Mouse (Mus musculus) liver, adult 2 months (tissue): ENCODE measurements around the gene Tex28. TPM values are rescaled to one million over a fixed set of nuclear protein-coding genes. Genes with fewer than 3 reads are reported as not detected.
"Not testable (repeated sequence)": the region's sequence is repeated elsewhere in the genome, so short reads cannot be mapped to it uniquely, and the experiment has no call there.

Experiments
- DNase-seq: peaks from one replicate; pipeline ENCODE4 v3.0.0-alpha.2; 2011; ENCODE audit warnings: low read depth, low spot score; ENCODE audit errors: extremely low read depth
- H3K27ac ChIP-seq: fragments of 200-500 bp; replicated peaks from 2 replicates; pipeline ENCODE4 v1.5.1; 2012; ENCODE audit warnings: low read depth, mild to moderate bottlenecking, control low read depth, inconsistent platforms, low read length; ENCODE audit not compliant: insufficient read depth
- H3K27me3 ChIP-seq: fragments of 200-500 bp; 2 replicates; pipeline ENCODE4 v1.6.1; 2012; ENCODE audit warnings: mild to moderate bottlenecking, moderate library complexity, low read length, inconsistent platforms; ENCODE audit not compliant: control insufficient read depth, insufficient read depth
- H3K36me3 ChIP-seq: fragments of 200-500 bp; 2 replicates; pipeline ENCODE4 v1.6.1; 2012; ENCODE audit warnings: low read length, inconsistent platforms; ENCODE audit not compliant: control insufficient read depth, insufficient read depth
- H3K4me1 ChIP-seq: fragments of 200-500 bp; 2 replicates; pipeline ENCODE4 v1.6.1; 2011; ENCODE audit warnings: low read length; ENCODE audit not compliant: control insufficient read depth, insufficient read depth
- H3K4me3 ChIP-seq: fragments of 200-500 bp; 2 replicates; pipeline ENCODE4 v1.5.1; 2011; ENCODE audit warnings: low read depth, mild to moderate bottlenecking, control low read depth, low read length, moderate library complexity; ENCODE audit not compliant: insufficient read depth
- H3K79me2 ChIP-seq: fragments of 200-500 bp; 2 replicates; pipeline ENCODE4 v1.6.1; 2012; ENCODE audit warnings: inconsistent platforms, mild to moderate bottlenecking, low read length, moderate library complexity; ENCODE audit not compliant: control insufficient read depth, insufficient read depth
- H3K9ac ChIP-seq: fragments of 200-500 bp; 2 replicates; pipeline ENCODE4 v1.6.1; 2012; ENCODE audit warnings: low read depth, mild to moderate bottlenecking, control low read depth, inconsistent platforms, low read length
- CTCF ChIP-seq: fragments of 200-500 bp; IDR thresholded peaks from 2 replicates; pipeline ENCODE4 v1.5.1; 2011; ENCODE audit warnings: low read depth, low read length, control low read depth
- POLR2A ChIP-seq: fragments of 200-500 bp; IDR thresholded peaks from 2 replicates; pipeline ENCODE4 v1.6.1; 2011; ENCODE audit warnings: low read length, control low read depth; ENCODE audit not compliant: insufficient read depth; ENCODE audit errors: extremely low read depth
- WGBS: fragments of 180-500 bp; shearing (Covaris S2); methylation state at CpG from one replicate; pipeline ENCODE4 v1.1.7; 2018; 5-methylcytosine and 5-hydroxymethylcytosine counted together
- polyA plus RNA-seq: library from polyadenylated mRNA; depleted of rRNA; stranded (reverse); fragments of >200 nt; gene quantifications from 2 replicates; pipeline ENCODE4 v1.2.3, GENCODE M21; 2012; rRNA removed
- total RNA-seq: library from RNA; depleted of rRNA; stranded (reverse); fragments of >200 nt; gene quantifications from 2 replicates; pipeline ENCODE4 v1.2.3, GENCODE M21; 2014; rRNA removed

Gene Tex28
- total RNA-seq = not detected in 2 replicates
- polyA plus RNA-seq = not detected in 2 replicates

- Histone ChIP-seq H3K36me3 (no peaks in the 10 kb centered on the region), H3K79me2 (no peaks in the 10 kb centered on the region), H3K27ac (no peak within 1 kb of the TSS), H3K9ac (no peak within 1 kb of the TSS), H3K4me3 (no peak within 1 kb of the TSS), H3K4me1 (no peaks in the 10 kb centered on the region), H3K27me3 (no peaks in the 10 kb centered on the region)
- TF ChIP-seq POLR2A = no peak
- no peak for TF ChIP-seq CTCF
- no peak for DNase-seq
- WGBS = 83% methylated on average over 1 of the region's 1 CpGs
Observed at GRCm38 (mm10) chrX:74167738-74168137, at the start of gene Tex28. Tex28 (minus strand) TSS chrX:74167838.

- Histone ChIP-seq H3K9ac (no peak overlapping the region), H3K27me3 (no peaks in the 10 kb centered on the region), H3K27ac (no peak overlapping the region), H3K4me1 (no peaks in the 10 kb centered on the region), H3K36me3 (no peaks in the 10 kb centered on the region), H3K79me2 (no peaks in the 10 kb centered on the region), H3K4me3 (no peak overlapping the region)
- 78% methylated on average over 2 of the region's 2 CpGs for WGBS
- DNase-seq = no peak
- TF ChIP-seq CTCF (no peak), POLR2A (no peak)
Observed at GRCm38 (mm10) chrX:74203556-74203955, 35.9 kb upstream of the Tex28 start.

- TF ChIP-seq POLR2A (no peak), CTCF (no peak)
- Histone ChIP-seq H3K36me3 (no peaks in the 10 kb centered on the region), H3K27ac (no peak within 1 kb of the TSS), H3K9ac (no peak within 1 kb of the TSS), H3K4me3 (no peak within 1 kb of the TSS), H3K27me3 (no peaks in the 10 kb centered on the region), H3K4me1 (no peaks in the 10 kb centered on the region), H3K79me2 (no peaks in the 10 kb centered on the region)
- WGBS = 89% methylated on average over 17 of the region's 17 CpGs
- DNase-seq = no peak
Observed at GRCm38 (mm10) chrX:74176959-74177358, 9.3 kb upstream of the Tex28 start, which contains the start of gene Tktl1. Tktl1 (plus strand) TSS chrX:74177259.

- not testable (repeated sequence) for DNase-seq, H3K4me3 ChIP-seq, H3K36me3 ChIP-seq, H3K4me1 ChIP-seq, H3K27ac ChIP-seq, H3K9ac ChIP-seq, H3K79me2 ChIP-seq, H3K27me3 ChIP-seq
- 13% methylated on average over 1 of the region's 1 CpGs for WGBS
Observed at GRCm38 (mm10) chrX:74135263-74135662, 32.4 kb downstream of the Tex28 start, which contains the start of gene Mecp2. Mecp2 (minus strand) TSS chrX:74135363.

GRCm38 (mm10) chrX:74127164-74127563, 40.5 kb downstream of the Tex28 start, which contains the start of gene Opn1mw:
Opn1mw (plus strand) TSS chrX:74127464.
- TF ChIP-seq CTCF (no peak), POLR2A (no peak)

GRCm38 (mm10) chrX:74124975-74125374, 42.7 kb downstream of the Tex28 start:
- TF ChIP-seq POLR2A (no peak), CTCF (no peak)
- Histone ChIP-seq H3K27me3 (no peaks in the 10 kb centered on the region), H3K79me2 (no peaks in the 10 kb centered on the region), H3K9ac (no peak overlapping the region), H3K36me3 (no peaks in the 10 kb centered on the region), H3K4me3 (no peak overlapping the region), H3K4me1 (no peaks in the 10 kb centered on the region), H3K27ac (no peak overlapping the region)
- WGBS = 58% methylated on average over 2 of the region's 2 CpGs
- DNase-seq = peak; percentile 15

More at GRCm38 (mm10) chrX:74127164-74127563, 40.5 kb downstream of the Tex28 start, which contains the start of gene Opn1mw:
- Histone ChIP-seq H3K4me1 (no peaks in the 10 kb centered on the region), H3K9ac (no peak within 1 kb of the TSS), H3K27me3 (no peaks in the 10 kb centered on the region), H3K79me2 (no peaks in the 10 kb centered on the region), H3K36me3 (no peaks in the 10 kb centered on the region), H3K27ac (no peak within 1 kb of the TSS), H3K4me3 (no peak within 1 kb of the TSS)
- DNase-seq = no peak
